Mouse (Mus musculus): Measurements from ENCODE around the gene Spaca3.

- TF ChIP-seq POLR2A (IDR thresholded peaks at IDR 0.05; ENCODE audit: insufficient read depth, low read depth, low read length), result no peak
- no peak for TF ChIP-seq CTCF (IDR thresholded peaks at IDR 0.05; ENCODE audit: insufficient read depth, low read depth, low read length)
Measured at GRCm38 (mm10) chr11:80900555-80900954, 42.4 kb downstream of the Spaca3 start.

Data from olfactory bulb, adult 2 months (tissue).